ENCODE assay signal across 27 mouse cellular contexts in the genomic region with DNA sequence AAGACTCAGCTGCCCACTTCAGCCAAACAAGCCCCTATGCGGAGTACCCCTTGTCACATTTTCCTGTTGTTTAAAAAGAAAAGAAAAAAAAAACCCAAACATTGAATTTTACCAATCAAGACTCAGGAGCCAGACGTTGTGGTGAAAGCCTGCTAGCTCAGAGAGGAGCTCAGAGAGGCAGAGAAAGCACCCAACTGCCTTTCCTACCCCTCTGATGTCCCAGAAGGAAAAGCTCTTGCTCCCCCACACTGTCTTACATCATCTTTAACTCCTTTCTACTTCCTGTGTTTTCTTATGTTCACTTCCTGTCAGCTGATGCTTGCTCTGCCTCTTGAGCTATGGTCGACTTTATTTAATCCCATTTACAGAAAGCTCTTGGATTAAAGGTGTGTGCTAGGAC. TPM values are rescaled to one million over a fixed set of nuclear protein-coding genes. Genes with fewer than 3 reads are reported as not detected.
DNase-seq lines count a peak whose midpoint lies in the region; ATAC-seq and TF ChIP-seq lines count a peak whose summit lies in the region.
"Had no signal": no experiment of that assay in that cellular context is flagged by ENCODE, and none has a peak within 500 bp of the region (broad histone marks: within the 10 kb centered on the region; RNA-seq: fewer than 3 reads in every experiment).

No protein-coding gene starts in this region.

- dilution Hi-C loops in CH12.LX (cut with MboI; ENCODE audit: extremely low pct_ligation_motif_present, extremely low pct_unique_long_range_greater_than_20kb, low sequenced_read_pairs) = no loop called here

- no peaks in the 10 kb centered on the region for H3K79me2 ChIP-seq in CH12.LX (replicated peaks; ENCODE audit: control insufficient read depth, extremely low read depth, insufficient read depth, poor library complexity, severe bottlenecking)

- in situ Hi-C loops in CH12.LX (cut with MboI; ENCODE audit: low pct_ligation_motif_present, low pct_unique_long_range_greater_than_20kb, low sequenced_read_pairs) = no loop called here

- peaks cover 28 to 63% of the 10 kb centered on the region in 2 experiments for H3K4me1 ChIP-seq in CH12.LX (ENCODE audit: control insufficient read depth in 1 of 2, insufficient read depth in 2 of 2)
- H3K4me1 ChIP-seq: embryonic facial prominence, embryonic 10.5 days; embryonic facial prominence, embryonic 13.5 days; forebrain, embryonic 10.5 days; forebrain, embryonic 13.5 days; hindbrain, embryonic 12.5 days; hindbrain, embryonic 15.5 days had no signal

- no peak for TF ChIP-seq POLR2A in CH12.LX (IDR thresholded peaks at IDR 0.05; ENCODE audit: low read depth, low read length)

- DNase-seq in thymus, postnatal 4 days = peak; percentile 2
- DNase-seq in thymus, postnatal 10 days (ENCODE audit: low spot score in 2 of 2) = no peak
- no peak for DNase-seq in CH12.LX (ENCODE audit: extremely low read depth)
- DNase-seq in layer of hippocampus, adult 11-12 months (ENCODE audit: low spot score) = no peak
- no peak for DNase-seq in lung, postnatal 36 days
- no peak for DNase-seq in c-Kit-positive CD71-positive TER-119-positive erythroid progenitor cells, embryonic 14.5 days (ENCODE audit: low spot score)
- DNase-seq: cerebellum, adult 11 months; cerebellum, adult 8-10 months; cerebellum, postnatal 10 days; cerebellum, postnatal 36 days; embryo, embryonic 11 days; gastrocnemius, adult 2 months; gastrocnemius, postnatal 14 days had no signal

- H3K27me3 ChIP-seq in CH12.LX (replicated peaks) = no peaks in the 10 kb centered on the region
- H3K27me3 ChIP-seq: embryonic facial prominence, embryonic 13.5 days; forebrain, embryonic 13.5 days; hindbrain, embryonic 12.5 days; hindbrain, embryonic 15.5 days had no signal

- H3K36me3 ChIP-seq in CH12.LX (replicated peaks in 1 of 2; ENCODE audit: control insufficient read depth in 1 of 2, insufficient read depth in 1 of 2, low read length in 1 of 2) = no peaks in the 10 kb centered on the region
- H3K36me3 ChIP-seq: embryonic facial prominence, embryonic 10.5 days; embryonic facial prominence, embryonic 13.5 days; forebrain, embryonic 10.5 days; hindbrain, embryonic 12.5 days; hindbrain, embryonic 15.5 days had no signal

- no peak for TF ChIP-seq EP300 in CH12.LX (IDR thresholded peaks at IDR 0.05; ENCODE audit: low read length)

- TF ChIP-seq RAD21 in CH12.LX (IDR thresholded peaks at IDR 0.05; ENCODE audit: low read depth, low read length) = no peak

- no peak overlapping the region for H3K4me3 ChIP-seq in CH12.LX (replicated peaks in 1 of 3; ENCODE audit: low read depth in 2 of 3, low read length in 2 of 3, poor library complexity in 1 of 3)
- H3K4me3 ChIP-seq: embryonic facial prominence, embryonic 10.5 days; embryonic facial prominence, embryonic 13.5 days; forebrain, embryonic 10.5 days; forebrain, embryonic 13.5 days; gastrocnemius, adult 2 months; heart, adult 2 months; hindbrain, embryonic 12.5 days; hindbrain, embryonic 15.5 days had no signal

- H3K4me2 ChIP-seq in CH12.LX (ENCODE audit: insufficient read depth, low read depth, poor library complexity, severe bottlenecking) = peak overlapping the region; percentile 32; the same call in 1 of the 2 replicates
- H3K4me2 ChIP-seq: embryonic facial prominence, embryonic 13.5 days; forebrain, embryonic 13.5 days; heart, embryonic 11.5 days; hindbrain, embryonic 12.5 days; hindbrain, embryonic 15.5 days had no signal

- H3K9ac ChIP-seq in CH12.LX (ENCODE audit: insufficient read depth, low read depth) = peak overlapping the region; percentile 28; the same call in 1 of the 2 replicates
- H3K9ac ChIP-seq: embryonic facial prominence, embryonic 13.5 days; forebrain, embryonic 13.5 days; hindbrain, embryonic 12.5 days; hindbrain, embryonic 15.5 days had no signal

- H3K9me3 ChIP-seq in CH12.LX (replicated peaks; ENCODE audit: low read length) = no peaks in the 10 kb centered on the region
- H3K9me3 ChIP-seq: embryonic facial prominence, embryonic 10.5 days; forebrain, embryonic 13.5 days; hindbrain, embryonic 12.5 days; hindbrain, embryonic 15.5 days had no signal

- H3K27ac ChIP-seq in CH12.LX (ENCODE audit: insufficient read depth, low read depth) = peak overlapping the region; percentile 83
- H3K27ac ChIP-seq: embryonic facial prominence, embryonic 10.5 days; embryonic facial prominence, embryonic 13.5 days; forebrain, embryonic 10.5 days; forebrain, embryonic 13.5 days; gastrocnemius, adult 2 months; heart, adult 2 months; hindbrain, embryonic 12.5 days; hindbrain, embryonic 15.5 days had no signal

- no peak for TF ChIP-seq CTCF in CH12.LX (conservative IDR thresholded peaks at IDR 0.05 in 1 of 2, IDR thresholded peaks at IDR 0.05 in 1 of 2; ENCODE audit: low read depth in 2 of 2, low read length in 2 of 2)

- ATAC-seq in granulocyte monocyte progenitor cell, adult 5-6 weeks (replicated peaks; ENCODE audit: poor library complexity, severe bottlenecking) = 0 out of 2 replicates have a peak, but pooled peaks have one; percentile 28
- ATAC-seq: forebrain, embryonic 13.5 days; forebrain, embryonic 16.5 days; intestine, postnatal 0 days had no signal

TF ChIP-seq in CH12.LX, 34 proteins besides CTCF, POLR2A, EP300 and RAD21:
- TF ChIP-seq USF1 (IDR thresholded peaks at IDR 0.05; ENCODE audit: low read depth, low read length) = peak; percentile 67
- 0 out of 2 replicates have a peak, but pooled peaks have one; percentile 1 for TF ChIP-seq MYC (IDR thresholded peaks at IDR 0.05; ENCODE audit: low read depth, low read length)
- peak; percentile 30; the same call in 1 of the 2 replicates for TF ChIP-seq ELF1 (IDR thresholded peaks at IDR 0.05; ENCODE audit: low read depth, low read length)
- TF ChIP-seq SMC3 (IDR thresholded peaks at IDR 0.05; ENCODE audit: low read depth, low read length) = no peak
- TF ChIP-seq CHD1 (IDR thresholded peaks at IDR 0.05; ENCODE audit: low read depth, low read length) = no peak
- TF ChIP-seq ETS1 (conservative IDR thresholded peaks at IDR 0.05; ENCODE audit: low read depth, low read length) = no peak
- 0 out of 2 replicates have a peak, but pooled peaks have one; percentile 5 for TF ChIP-seq NELFE (IDR thresholded peaks at IDR 0.05; ENCODE audit: low read depth, low read length)
- no peak; the same call in 1 of the 2 replicates for TF ChIP-seq HCFC1 (IDR thresholded peaks at IDR 0.05; ENCODE audit: low read depth, low read length)
- TF ChIP-seq USF2 (conservative IDR thresholded peaks at IDR 0.05; ENCODE audit: low read depth, low read length) = 0 out of 2 replicates have a peak, but pooled peaks have one; percentile 6

RNA-seq across cellular contexts. Expression of gene Tnfrsf8, which starts 8.7 kb away (rescaled TPM):
- total RNA-seq in CH12.LX (2012; rRNA removed) (23.2 and 31.0 TPM in 2 replicates), CH12.LX (2014; rRNA removed) (18.9 and 24.7 TPM in 2 replicates)
- polyA plus RNA-seq in CH12.LX (2012; ENCODE audit: insufficient read length, low read depth) = 11.5 and 12.7 TPM in 2 replicates
- 0.49 TPM in 1 of 2 replicates, not detected in the other for total RNA-seq in granulocyte monocyte progenitor cell, adult 5-6 weeks (2014; fragmentation: Nextera tagmentation)
- 1.1 and 1.8 TPM in 2 replicates for total RNA-seq in granulocyte monocyte progenitor cell, adult 5-6 weeks (2017)
- total RNA-seq: hematopoietic stem cell, adult 5-6 weeks had no signal
- polyA plus RNA-seq: embryonic facial prominence, embryonic 10.5 days; heart, embryonic 14.5 days; intestine, embryonic 14.5 days had no signal

Comparison
In these comparisons a context has a peak if more than half of its experiments do, and no peak if none do; other contexts are left out.
1. RNA of gene Tnfrsf8, which starts 8.7 kb away (total RNA-seq): 18.9 to 31.0 TPM in CH12.LX; 0.49 to 1.8 TPM in granulocyte monocyte progenitor cell, adult 5-6 weeks; every median in the first group is over 4 times any median in the second.